Mouse (Mus musculus): ENCODE results near the gene Bach2.

The Bach2 gene

GRCm38 (mm10) chr4:32489186-32489585 lies 250.6 kb downstream of the Bach2 start:
- no peak for DNase-seq (ENCODE audit: low spot score)

- no peak for DNase-seq (ENCODE audit: low spot score)
Measured at GRCm38 (mm10) chr4:32491176-32491575, 252.6 kb downstream of the Bach2 start.

GRCm38 (mm10) chr4:32492834-32493233 lies 254.2 kb downstream of the Bach2 start:
- no peak for DNase-seq (ENCODE audit: low spot score)

GRCm38 (mm10) chr4:32501780-32502179 lies 263.2 kb downstream of the Bach2 start:
- DNase-seq (ENCODE audit: low spot score) = no peak

GRCm38 (mm10) chr4:32502181-32502580 lies 263.6 kb downstream of the Bach2 start:
- DNase-seq (ENCODE audit: low spot score) = no peak

GRCm38 (mm10) chr4:32504236-32504635 lies 265.6 kb downstream of the Bach2 start:
- DNase-seq (ENCODE audit: low spot score) = no peak

GRCm38 (mm10) chr4:32506306-32506808 lies 267.8 kb downstream of the Bach2 start:
- no peak for DNase-seq (ENCODE audit: low spot score)

GRCm38 (mm10) chr4:32507041-32507440 lies 268.4 kb downstream of the Bach2 start:
- DNase-seq (ENCODE audit: low spot score) = no peak

GRCm38 (mm10) chr4:32508572-32508971 lies 270.0 kb downstream of the Bach2 start:
- DNase-seq (ENCODE audit: low spot score) = no peak

GRCm38 (mm10) chr4:32508996-32509395 lies 270.4 kb downstream of the Bach2 start:
- DNase-seq (ENCODE audit: low spot score) = no peak

GRCm38 (mm10) chr4:32509832-32510612 lies 271.4 kb downstream of the Bach2 start:
- DNase-seq (ENCODE audit: low spot score) = no peak

- no peak for DNase-seq (ENCODE audit: low spot score)
Measured at GRCm38 (mm10) chr4:32510940-32511339, 272.3 kb downstream of the Bach2 start.

GRCm38 (mm10) chr4:32516126-32516525 lies 277.5 kb downstream of the Bach2 start:
- no peak for DNase-seq (ENCODE audit: low spot score)

GRCm38 (mm10) chr4:32518842-32519578 lies 280.4 kb downstream of the Bach2 start:
- no peak for DNase-seq (ENCODE audit: low spot score)

GRCm38 (mm10) chr4:32520628-32521360 lies 282.2 kb downstream of the Bach2 start:
- DNase-seq (ENCODE audit: low spot score) = no peak

GRCm38 (mm10) chr4:32521361-32521740 lies 282.7 kb downstream of the Bach2 start:
- DNase-seq (ENCODE audit: low spot score) = no peak

- DNase-seq (ENCODE audit: low spot score) = no peak
Measured at GRCm38 (mm10) chr4:32522013-32522412, 283.4 kb downstream of the Bach2 start.

- no peak for DNase-seq (ENCODE audit: low spot score)
Measured at GRCm38 (mm10) chr4:32524282-32524681, 285.7 kb downstream of the Bach2 start.

GRCm38 (mm10) chr4:32525000-32525399 lies 286.4 kb downstream of the Bach2 start:
- no peak for DNase-seq (ENCODE audit: low spot score)

GRCm38 (mm10) chr4:32526228-32526836 lies 287.7 kb downstream of the Bach2 start:
- no peak for DNase-seq (ENCODE audit: low spot score)

- no peak for DNase-seq (ENCODE audit: low spot score)
Measured at GRCm38 (mm10) chr4:32529443-32529995, 290.9 kb downstream of the Bach2 start.

- DNase-seq (ENCODE audit: low spot score) = no peak
Measured at GRCm38 (mm10) chr4:32530421-32530920, 291.9 kb downstream of the Bach2 start.

Data from c-Kit-positive CD71-positive TER-119-positive erythroid progenitor cells, embryonic 14.5 days (primary cell).